Mouse (Mus musculus): ENCODE results near the gene Mrrf.

GRCm38 (mm10) chr2:36172136-36172535 is 35.9 kb downstream of the Mrrf start:
- no peak for TF ChIP-seq CTCF (IDR thresholded peaks at IDR 0.05; ENCODE audit: insufficient read depth, low read depth, low read length)
- TF ChIP-seq POLR2A (IDR thresholded peaks at IDR 0.05; ENCODE audit: insufficient read depth, low read depth, low read length): no peak
